8 mouse cellular contexts compared by ENCODE assay signal in the genomic region with DNA sequence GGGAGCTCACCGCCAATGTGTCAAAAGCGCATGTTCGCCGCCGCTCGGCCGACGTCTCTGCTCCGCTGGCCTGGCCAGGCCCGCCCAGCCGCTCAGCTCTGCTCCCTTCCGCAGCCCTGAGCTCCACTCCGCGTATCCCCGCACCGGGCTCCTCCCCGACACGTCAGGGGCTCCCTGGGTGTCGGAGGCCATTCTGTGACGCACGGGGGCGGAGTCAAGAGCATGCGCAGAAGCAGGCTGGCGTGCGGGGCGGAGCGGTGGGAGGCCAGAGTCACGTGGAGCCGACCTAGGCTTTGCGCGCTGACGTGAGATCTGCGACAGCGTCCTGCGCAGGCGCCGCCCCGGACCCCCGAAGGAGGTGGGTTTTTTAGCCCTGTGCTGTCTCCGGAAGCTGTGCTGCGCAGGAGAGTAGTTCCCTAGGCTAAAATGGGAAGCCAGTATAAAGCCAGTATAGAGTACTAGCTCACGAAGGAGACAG. TPM values are rescaled to one million over a fixed set of nuclear protein-coding genes. Genes with fewer than 3 reads are reported as not detected.
DNase-seq lines count a peak whose midpoint lies in the region; ATAC-seq lines count a peak whose summit lies in the region.

No protein-coding gene starts in this region.

- peak overlapping the region; percentile 70 for H3K4me3 ChIP-seq in forebrain, embryonic 10.5 days
- peak overlapping the region; percentile 84 for H3K4me3 ChIP-seq in heart, embryonic 16.5 days (ENCODE audit: low read length)
- peak overlapping the region; percentile 96 for H3K4me3 ChIP-seq in liver, embryonic 15.5 days (replicated peaks)
- H3K4me3 ChIP-seq in neural tube, embryonic 12.5 days = peak overlapping the region; percentile 89

- no peaks in the 10 kb centered on the region for H3K36me3 ChIP-seq in forebrain, embryonic 10.5 days (replicated peaks)
- no peaks in the 10 kb centered on the region for H3K36me3 ChIP-seq in heart, embryonic 16.5 days (ENCODE audit: control insufficient read depth, insufficient read depth)
- no peaks in the 10 kb centered on the region for H3K36me3 ChIP-seq in liver, embryonic 15.5 days (replicated peaks)
- no peaks in the 10 kb centered on the region for H3K36me3 ChIP-seq in neural tube, embryonic 12.5 days

- peak overlapping the region; percentile 88 for H3K4me2 ChIP-seq in heart, embryonic 16.5 days (ENCODE audit: low read depth, low read length)
- peak overlapping the region; percentile 85 for H3K4me2 ChIP-seq in liver, embryonic 15.5 days
- H3K4me2 ChIP-seq in neural tube, embryonic 12.5 days (replicated peaks) = peak overlapping the region; percentile 69

- peak overlapping the region; percentile 93 for H3K9ac ChIP-seq in heart, embryonic 16.5 days (ENCODE audit: low read length)
- H3K9ac ChIP-seq in liver, embryonic 15.5 days = peak overlapping the region; percentile 99
- H3K9ac ChIP-seq in neural tube, embryonic 12.5 days = peak overlapping the region; percentile 87

- peak; percentile 93 for ATAC-seq in CD4-positive, CD25-positive, alpha-beta regulatory T cell, adult 4 months
- peak; percentile 98 for ATAC-seq in heart, embryonic 16.5 days (replicated peaks; ENCODE audit: extremely low read depth, insufficient read depth, low FRiP score)
- ATAC-seq in liver, embryonic 15.5 days (ENCODE audit: insufficient read depth) = peak; percentile 99
- peak; percentile 100 for ATAC-seq in neural tube, embryonic 12.5 days (ENCODE audit: low FRiP score, low read depth)

- no peaks in the 10 kb centered on the region for H3K9me3 ChIP-seq in forebrain, embryonic 10.5 days
- H3K9me3 ChIP-seq in heart, embryonic 16.5 days (replicated peaks; ENCODE audit: control insufficient read depth, low read length) = no peaks in the 10 kb centered on the region
- H3K9me3 ChIP-seq in liver, embryonic 15.5 days (replicated peaks) = no peaks in the 10 kb centered on the region
- no peaks in the 10 kb centered on the region for H3K9me3 ChIP-seq in neural tube, embryonic 12.5 days

- H3K27ac ChIP-seq in forebrain, embryonic 10.5 days = peak overlapping the region; percentile 89
- peak overlapping the region; percentile 97 for H3K27ac ChIP-seq in heart, embryonic 16.5 days (ENCODE audit: low read length)
- H3K27ac ChIP-seq in liver, embryonic 15.5 days (replicated peaks) = peak overlapping the region; percentile 100
- peak overlapping the region; percentile 87 for H3K27ac ChIP-seq in neural tube, embryonic 12.5 days

- DNase-seq in c-Kit-negative CD71-positive TER-119-positive erythroid progenitor cells, embryonic 14.5 days (ENCODE audit: low read depth, low spot score) = peak; percentile 99
- DNase-seq in forebrain, embryonic 10.5 days (ENCODE audit: extremely low spot score, low spot score) = peak; percentile 100
- peak; percentile 99 for DNase-seq in kidney, postnatal 36 days
- DNase-seq in telencephalon, adult 2 months (ENCODE audit: low read depth, low spot score) = peak; percentile 96

- WGBS in forebrain, embryonic 10.5 days = under 1% methylated on average over 42 of the region's 42 CpGs
- WGBS in heart, embryonic 16.5 days = 0% methylated on average over 40 of the region's 42 CpGs
- WGBS in liver, embryonic 15.5 days (ENCODE audit: insufficient replicate concordance) = 0% methylated on average over 42 of the region's 42 CpGs
- under 1% methylated on average over 42 of the region's 42 CpGs for WGBS in neural tube, embryonic 12.5 days

- H3K27me3 ChIP-seq in forebrain, embryonic 10.5 days (ENCODE audit: poor library complexity, severe bottlenecking) = no peaks in the 10 kb centered on the region
- no peaks in the 10 kb centered on the region for H3K27me3 ChIP-seq in heart, embryonic 16.5 days (ENCODE audit: control insufficient read depth, insufficient read depth, low read length)
- H3K27me3 ChIP-seq in liver, embryonic 15.5 days = no peaks in the 10 kb centered on the region
- H3K27me3 ChIP-seq in neural tube, embryonic 12.5 days (replicated peaks) = no peaks in the 10 kb centered on the region

- H3K4me1 ChIP-seq in forebrain, embryonic 10.5 days = peaks cover 31% of the 10 kb centered on the region
- H3K4me1 ChIP-seq in heart, embryonic 16.5 days (ENCODE audit: control insufficient read depth, insufficient read depth, low read length) = peaks cover 18% of the 10 kb centered on the region
- H3K4me1 ChIP-seq in liver, embryonic 15.5 days (replicated peaks) = peaks cover 59% of the 10 kb centered on the region
- H3K4me1 ChIP-seq in neural tube, embryonic 12.5 days = peaks cover 18% of the 10 kb centered on the region

RNA-seq across cellular contexts. Expression of a gene that starts 18.7 kb away (rescaled TPM):
- 10 to 100 TPM; 29.6 to 33.9 TPM for polyA plus RNA-seq in CD4-positive, CD25-positive, alpha-beta regulatory T cell, adult 4 months (2017; shearing (Covaris generic))
- 49.4 and 51.3 TPM in 2 replicates for polyA plus RNA-seq in forebrain, embryonic 10.5 days (2016; fragmentation: Nextera tagmentation; extraction: Ambion mirVana)
- polyA plus RNA-seq in heart, embryonic 16.5 days (2015; fragmentation: Nextera tagmentation; extraction: Ambion mirVana) = 75.4 and 79.4 TPM in 2 replicates
- polyA plus RNA-seq in liver, embryonic 15.5 days (2015; fragmentation: Nextera tagmentation; extraction: Ambion mirVana) = 37.6 and 41.7 TPM in 2 replicates
- 80.4 and 81.5 TPM in 2 replicates for polyA plus RNA-seq in neural tube, embryonic 12.5 days (2016; fragmentation: Nextera tagmentation; extraction: Ambion mirVana)

RNA-seq across cellular contexts. Expression of a gene that starts 35.4 kb away (rescaled TPM):
- not detected for polyA plus RNA-seq in CD4-positive, CD25-positive, alpha-beta regulatory T cell, adult 4 months (2017; shearing (Covaris generic))
- polyA plus RNA-seq in forebrain, embryonic 10.5 days (2016; fragmentation: Nextera tagmentation; extraction: Ambion mirVana) = 0.05 and 0.11 TPM in 2 replicates
- 0.09 and 0.13 TPM in 2 replicates for polyA plus RNA-seq in heart, embryonic 16.5 days (2015; fragmentation: Nextera tagmentation; extraction: Ambion mirVana)
- polyA plus RNA-seq in liver, embryonic 15.5 days (2015; fragmentation: Nextera tagmentation; extraction: Ambion mirVana) = 0.13 TPM in 2 replicates
- polyA plus RNA-seq in neural tube, embryonic 12.5 days (2016; fragmentation: Nextera tagmentation; extraction: Ambion mirVana) = 0.05 TPM in 1 of 2 replicates, not detected in the other

RNA-seq across cellular contexts. Expression of a gene that starts 48.4 kb away (rescaled TPM):
- polyA plus RNA-seq in CD4-positive, CD25-positive, alpha-beta regulatory T cell, adult 4 months (2017; shearing (Covaris generic)) = 1,000 to 10,000 TPM; 1,826 to 2,291 TPM
- polyA plus RNA-seq in forebrain, embryonic 10.5 days (2016; fragmentation: Nextera tagmentation; extraction: Ambion mirVana) = 1,077 and 1,081 TPM in 2 replicates
- 505 and 551 TPM in 2 replicates for polyA plus RNA-seq in heart, embryonic 16.5 days (2015; fragmentation: Nextera tagmentation; extraction: Ambion mirVana)
- 434 and 517 TPM in 2 replicates for polyA plus RNA-seq in liver, embryonic 15.5 days (2015; fragmentation: Nextera tagmentation; extraction: Ambion mirVana)
- 732 and 743 TPM in 2 replicates for polyA plus RNA-seq in neural tube, embryonic 12.5 days (2016; fragmentation: Nextera tagmentation; extraction: Ambion mirVana)

Comparison
In these comparisons a context has a peak if more than half of its experiments do, and no peak if none do; other contexts are left out.
1. Peak in every context shown above with its lines: DNase-seq, ATAC-seq, H3K4me3 ChIP-seq and H3K27ac ChIP-seq.